Mouse (Mus musculus) CH12.LX (cell line): Measurements from ENCODE around the gene Frmd8. TPM values are rescaled to one million over a fixed set of nuclear protein-coding genes. Genes with fewer than 3 reads are reported as not detected.

ENCODE experiments used
- DNase-seq: peaks from one replicate; pipeline ENCODE4 v3.0.0-alpha.2; 2013; ENCODE audit errors: extremely low read depth
- H3K27ac ChIP-seq: 2 replicates; pipeline ENCODE4 v1.5.1; 2012; ENCODE audit warnings: low read depth, mild to moderate bottlenecking, control low read depth, moderate library complexity; ENCODE audit not compliant: insufficient read depth
- H3K27me3 ChIP-seq: replicated peaks from 2 replicates; pipeline ENCODE3; 2012; ENCODE audit warnings: inconsistent platforms
- H3K36me3 ChIP-seq, 2 experiments: replicated peaks in 1 of 2; 2 replicates each; pipeline versions ENCODE3 to v1.6.1; 2012; ENCODE audit warnings: inconsistent platforms in 1 of 2, low read length in 1 of 2, mild to moderate bottlenecking in 1 of 2, mixed read lengths in 1 of 2, moderate library complexity in 1 of 2; ENCODE audit not compliant: control insufficient read depth in 1 of 2, insufficient read depth in 1 of 2
- H3K4me1 ChIP-seq, 2 experiments: 2 replicates each; pipeline ENCODE4 v1.6.1; 2012; ENCODE audit warnings: inconsistent platforms in 1 of 2, moderate library complexity in 1 of 2; ENCODE audit not compliant: insufficient read depth in 2 of 2, control insufficient read depth in 1 of 2
- H3K4me2 ChIP-seq: 2 replicates; pipeline ENCODE4 v1.6.1; 2012; ENCODE audit warnings: low read depth, mild to moderate bottlenecking, control low read depth; ENCODE audit not compliant: poor library complexity, insufficient read depth, severe bottlenecking
- H3K4me3 ChIP-seq, 3 experiments: fragments of 150-350 bp in 1 of 3; sonication (generic) in 1 of 3; replicated peaks in 1 of 3; 2 replicates each; pipeline versions ENCODE3 to v1.5.1; 2011 to 2012; ENCODE audit warnings: low read depth in 2 of 3, low read length in 2 of 3, mild to moderate bottlenecking in 2 of 3, moderate library complexity in 2 of 3, control low read depth in 1 of 3, improper control_type of control experiment in 1 of 3, inconsistent platforms in 1 of 3, mixed read lengths in 1 of 3; ENCODE audit not compliant: poor library complexity in 1 of 3
- H3K79me2 ChIP-seq: replicated peaks from 2 replicates; pipeline ENCODE4 v1.6.1; 2012; ENCODE audit warnings: mild to moderate bottlenecking, moderate library complexity; ENCODE audit not compliant: control insufficient read depth, poor library complexity, insufficient read depth, severe bottlenecking; ENCODE audit errors: extremely low read depth
- H3K9ac ChIP-seq: 2 replicates; pipeline ENCODE4 v1.6.1; 2012; ENCODE audit warnings: low read depth, mild to moderate bottlenecking, control low read depth, moderate library complexity; ENCODE audit not compliant: insufficient read depth
- H3K9me3 ChIP-seq: replicated peaks from 2 replicates; pipeline ENCODE3; 2012; ENCODE audit warnings: low read length, inconsistent platforms, mixed read lengths
- CHD1 ChIP-seq: IDR thresholded peaks from 2 replicates; pipeline ENCODE4 v1.6.1; 2012; ENCODE audit warnings: low read depth, low read length, improper control_type of control experiment, inconsistent platforms
- E2F4 ChIP-seq: IDR thresholded peaks from 2 replicates; pipeline ENCODE4 v1.6.1; 2011; ENCODE audit warnings: low read depth, low read length, improper control_type of control experiment; ENCODE audit not compliant: insufficient replicate concordance
- ELF1 ChIP-seq: IDR thresholded peaks from 2 replicates; pipeline ENCODE4 v1.6.1; 2014; ENCODE audit warnings: low read depth, mild to moderate bottlenecking, inconsistent platforms, low read length, improper control_type of control experiment
- HCFC1 ChIP-seq: IDR thresholded peaks from 2 replicates; pipeline ENCODE4 v1.6.1; 2012; ENCODE audit warnings: low read depth, mild to moderate bottlenecking, inconsistent platforms, low read length, improper control_type of control experiment
- JUN ChIP-seq: IDR thresholded peaks from 2 replicates; pipeline ENCODE4 v1.6.1; 2011; ENCODE audit warnings: low read depth, mild to moderate bottlenecking, low read length, improper control_type of control experiment, moderate library complexity; ENCODE audit not compliant: insufficient read depth
- JUND ChIP-seq: conservative IDR thresholded peaks from 2 replicates; pipeline ENCODE4 v1.6.1; 2011; ENCODE audit warnings: low read depth, low read length, improper control_type of control experiment
- MAFK ChIP-seq: IDR thresholded peaks from 2 replicates; pipeline ENCODE4 v1.6.1; 2011; ENCODE audit warnings: low read length, improper control_type of control experiment; ENCODE audit not compliant: insufficient replicate concordance
- MAX ChIP-seq: IDR thresholded peaks from 2 replicates; pipeline ENCODE4 v1.6.1; 2011; ENCODE audit warnings: low read length, improper control_type of control experiment
- MEF2A ChIP-seq: IDR thresholded peaks from 2 replicates; pipeline ENCODE4 v1.6.1; 2014; ENCODE audit warnings: low read depth, mild to moderate bottlenecking, inconsistent platforms, low read length, improper control_type of control experiment, borderline replicate concordance
- MXI1 ChIP-seq: IDR thresholded peaks from 2 replicates; pipeline ENCODE4 v1.6.1; 2011; ENCODE audit warnings: mild to moderate bottlenecking, low read depth, low read length, improper control_type of control experiment
- MYC ChIP-seq: IDR thresholded peaks from 2 replicates; pipeline ENCODE4 v1.6.1; 2011; ENCODE audit warnings: low read depth, mild to moderate bottlenecking, improper control_type of control experiment, low read length
- POLR2AphosphoS2 ChIP-seq: IDR thresholded peaks from 2 replicates; pipeline ENCODE4 v1.6.1; 2011; ENCODE audit warnings: low read depth, low read length, improper control_type of control experiment
- RCOR1 ChIP-seq: conservative IDR thresholded peaks from 2 replicates; pipeline ENCODE4 v1.6.1; 2012; ENCODE audit warnings: low read depth, mild to moderate bottlenecking, inconsistent platforms, low read length, improper control_type of control experiment
- SIN3A ChIP-seq: IDR thresholded peaks from 2 replicates; pipeline ENCODE4 v1.6.1; 2012; ENCODE audit warnings: low read length, improper control_type of control experiment, inconsistent platforms
- TBP ChIP-seq: conservative IDR thresholded peaks from 2 replicates; pipeline ENCODE4 v1.6.1; 2011; ENCODE audit warnings: low read depth, low read length, improper control_type of control experiment
- TCF12 ChIP-seq: IDR thresholded peaks from 2 replicates; pipeline ENCODE4 v1.6.1; 2014; ENCODE audit warnings: low read depth, mild to moderate bottlenecking, inconsistent platforms, low read length, improper control_type of control experiment
- UBTF ChIP-seq: IDR thresholded peaks from 2 replicates; pipeline ENCODE4 v1.6.1; 2012; ENCODE audit warnings: low read depth, mild to moderate bottlenecking, inconsistent platforms, low read length, improper control_type of control experiment, moderate library complexity
- ZMIZ1 ChIP-seq: IDR thresholded peaks from 2 replicates; pipeline ENCODE4 v1.6.1; 2012; ENCODE audit warnings: low read depth, mild to moderate bottlenecking, inconsistent platforms, low read length, improper control_type of control experiment
- dilution Hi-C: fragments of 300-500 bp; cut with MboI; formaldehyde crosslinking; loops from 2 replicates; pipeline ENCODE4 v1.14.3; 2020; ENCODE audit warnings: low sequenced_read_pairs; ENCODE audit not compliant: extremely low pct_unique_long_range_greater_than_20kb, extremely low pct_ligation_motif_present
- in situ Hi-C: fragments of 300-500 bp; cut with MboI; formaldehyde crosslinking; loops from 3 replicates; pipeline ENCODE4 v1.14.3; 2019; ENCODE audit warnings: low sequenced_read_pairs, low pct_ligation_motif_present, low pct_unique_long_range_greater_than_20kb, mixed read lengths
- polyA plus RNA-seq: library from polyadenylated mRNA; unstranded; fragments of >175 nt; gene quantifications from 2 replicates; pipeline ENCODE4 v1.2.1, GENCODE M21; 2012; ENCODE audit warnings: low read depth; ENCODE audit not compliant: insufficient read length
- total RNA-seq, 2 experiments: library from RNA; depleted of rRNA; stranded (reverse); fragments of 300-350 nt in 1 of 2; fragments of >200 nt in 1 of 2; gene quantifications; 2 replicates each; pipeline ENCODE4 v1.2.3; 2012 to 2014

Gene Frmd8
- total and polyA plus RNA-seq, 3 experiments, result 13.5 to 30.7 (median 25.2) TPM

DNA sequence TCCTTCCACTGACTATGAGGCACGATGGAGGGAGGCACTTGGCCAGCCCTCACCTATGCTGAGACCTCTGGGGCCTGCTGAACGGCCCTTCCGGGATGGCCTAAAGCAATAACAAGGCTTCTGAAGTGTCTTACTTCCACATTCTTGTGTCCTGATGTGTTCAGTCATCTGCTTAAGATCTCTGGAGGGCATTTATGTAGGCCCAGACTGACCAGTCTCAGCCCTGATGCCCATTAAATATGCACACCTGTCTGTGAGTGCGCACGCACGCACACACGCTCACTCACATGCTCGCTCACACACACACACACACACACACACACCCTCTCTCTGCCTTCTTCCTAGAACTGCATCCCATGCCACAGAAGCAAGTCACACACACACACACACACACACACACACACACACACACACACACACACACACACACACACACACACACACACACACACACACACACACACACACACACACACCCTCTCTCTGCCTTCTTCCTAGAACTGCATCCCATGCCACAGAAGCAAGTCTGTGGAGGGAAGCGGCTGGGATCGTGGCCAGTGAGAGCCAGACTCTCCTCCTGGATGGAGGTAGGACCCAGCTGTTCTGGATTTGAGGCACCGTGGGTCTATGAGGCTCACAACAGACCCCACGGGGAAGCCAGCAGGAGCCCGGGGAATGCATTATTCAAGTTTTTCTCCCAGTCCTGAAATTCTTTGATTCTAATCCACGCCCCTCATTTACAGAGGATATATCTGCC, 65.9 kb downstream of the Frmd8 start:
- no peak overlapping the region for H3K4me3 ChIP-seq
- H3K4me2 ChIP-seq, result no peak overlapping the region
- no peak overlapping the region for H3K27ac ChIP-seq
- in situ Hi-C loops (no loop called here), dilution Hi-C loops (no loop called here)
- no peak for TF ChIP-seq MAX
- no peak for TF ChIP-seq UBTF
- TF ChIP-seq TCF12, result no peak
- TF ChIP-seq HCFC1, result no peak
- no peak for TF ChIP-seq POLR2AphosphoS2
- no peak for TF ChIP-seq JUN
- no peak for TF ChIP-seq RCOR1
- TF ChIP-seq JUND, result no peak
- no peak for TF ChIP-seq TBP
- H3K79me2 ChIP-seq, result no peaks in the 10 kb centered on the region
- H3K9ac ChIP-seq, result no peak overlapping the region
- DNase-seq, result no peak
- peaks cover 29 to 89% of the 10 kb centered on the region in 2 experiments for H3K4me1 ChIP-seq
- no peaks in the 10 kb centered on the region for H3K9me3 ChIP-seq
- H3K27me3 ChIP-seq, result no peaks in the 10 kb centered on the region
- H3K36me3 ChIP-seq, result no peaks in the 10 kb centered on the region

- Histone ChIP-seq H3K27ac (no peak overlapping the region), H3K4me1 (peaks cover 23 to 75% of the 10 kb centered on the region in 2 experiments), H3K9ac (no peak overlapping the region)
Measured at GRCm38 (mm10) chr19:5807740-5808139, 67.3 kb downstream of the Frmd8 start.

More at GRCm38 (mm10) chr19:5807740-5808139, 67.3 kb downstream of the Frmd8 start:
- in situ Hi-C loops, result no loop called here
- Histone ChIP-seq H3K27me3 (no peaks in the 10 kb centered on the region), H3K79me2 (no peaks in the 10 kb centered on the region)
- TF ChIP-seq ZMIZ1 (no peak), E2F4 (no peak), SIN3A (no peak), CHD1 (no peak), UBTF (no peak), POLR2AphosphoS2 (no peak), MYC (no peak), MEF2A (no peak), MXI1 (no peak), MAFK (no peak), ELF1 (no peak), RCOR1 (no peak)
- TF ChIP-seq, all 38 proteins: peak for 0
- DNase-seq, result no peak
- dilution Hi-C loops, result no loop called here
- Histone ChIP-seq H3K9me3 (no peaks in the 10 kb centered on the region), H3K4me3 (no peak overlapping the region), H3K36me3 (no peaks in the 10 kb centered on the region), H3K4me2 (no peak overlapping the region)
